Mouse (Mus musculus) midbrain, embryonic 16.5 days (tissue): Measurements from ENCODE around the gene Gtf2a1. TPM values are rescaled to one million over a fixed set of nuclear protein-coding genes. Genes with fewer than 3 reads are reported as not detected.
"Not testable (repeated sequence)": the region's sequence is repeated elsewhere in the genome, so short reads cannot be mapped to it uniquely, and the experiment has no call there.

ENCODE experiments used
- ATAC-seq: fragments of 200-750 bp; cut with Nextera tagmentation; 2 replicates; pipeline ENCODE4 v1.8.0; 2017; ENCODE audit warnings: moderate TSS enrichment
- H3K27ac ChIP-seq: fragments of 300-500 bp; sonication (generic); 2 replicates; pipeline ENCODE4 v1.5.1; 2014; ENCODE audit warnings: mild to moderate bottlenecking, low read length, mixed read lengths
- H3K27me3 ChIP-seq: fragments of 300-500 bp; sonication (generic); 2 replicates; pipeline ENCODE4 v1.6.1; 2014; ENCODE audit warnings: low read depth, low read length, mixed read lengths; ENCODE audit not compliant: control insufficient read depth, insufficient read depth
- H3K36me3 ChIP-seq: fragments of 300-500 bp; sonication (generic); 2 replicates; pipeline ENCODE4 v1.6.1; 2014; ENCODE audit warnings: mild to moderate bottlenecking, low read length, moderate library complexity, mixed read lengths; ENCODE audit not compliant: control insufficient read depth, insufficient read depth
- H3K4me1 ChIP-seq: fragments of 300-500 bp; sonication (generic); 2 replicates; pipeline ENCODE4 v1.6.1; 2014; ENCODE audit warnings: mild to moderate bottlenecking, low read length, mixed read lengths; ENCODE audit not compliant: control insufficient read depth, insufficient read depth
- H3K4me2 ChIP-seq: fragments of 300-500 bp; sonication (generic); 2 replicates; pipeline ENCODE4 v1.6.1; 2014; ENCODE audit warnings: mild to moderate bottlenecking, low read length, mixed read lengths
- H3K4me3 ChIP-seq: fragments of 300-500 bp; sonication (generic); 2 replicates; pipeline ENCODE4 v1.5.1; 2014; ENCODE audit warnings: low read depth, mild to moderate bottlenecking, low read length, moderate library complexity, mixed read lengths
- H3K9ac ChIP-seq: fragments of 300-500 bp; sonication (generic); 2 replicates; pipeline ENCODE4 v1.6.1; 2014; ENCODE audit warnings: low read depth, low read length, mixed read lengths
- H3K9me3 ChIP-seq: fragments of 300-500 bp; sonication (generic); replicated peaks from 2 replicates; pipeline ENCODE4 v1.6.1; 2014; ENCODE audit warnings: mild to moderate bottlenecking, low read length, mixed read lengths; ENCODE audit not compliant: control insufficient read depth, poor library complexity, severe bottlenecking
- whole genome bisulfite sequencing: fragments of 180-500 bp; shearing (Covaris S2); extraction: QIAGEN DNeasy Blood & Tissue Kit; methylation state at CpG from one replicate; pipeline ENCODE4 v1.1.7; 2014; 5-methylcytosine and 5-hydroxymethylcytosine counted together
- polyA plus RNA-seq: library from polyadenylated mRNA; unstranded; fragments of >200 nt; fragmentation: Nextera tagmentation; extraction: Ambion mirVana; gene quantifications from 2 replicates; pipeline ENCODE4 v1.2.1, GENCODE M21; 2015

Gene Gtf2a1
- polyA plus RNA-seq, 1 experiment from 2014 or later = 68.0 TPM

DNA sequence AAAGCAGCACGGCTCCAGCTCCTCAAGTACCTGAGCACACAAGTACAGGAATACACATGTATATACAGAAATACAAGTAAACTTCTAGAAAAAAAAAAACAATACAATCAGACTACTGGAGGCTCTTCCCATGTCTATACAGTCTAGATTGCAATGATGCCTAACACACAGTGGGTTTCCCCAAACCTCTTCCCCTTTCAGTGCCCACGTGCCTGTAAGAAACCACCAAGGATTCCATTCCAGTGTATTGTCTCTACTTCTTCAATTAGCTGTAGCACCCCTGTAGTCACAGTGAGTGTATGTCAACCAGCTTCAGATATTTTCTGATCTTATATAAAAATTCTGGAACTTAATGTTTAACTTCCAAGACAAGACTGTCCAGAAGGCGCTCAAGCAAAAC, 1.8 kb upstream of the Gtf2a1 start:
- Histone ChIP-seq H3K27ac (no peak overlapping the region), H3K4me1 (peaks cover 11% of the 10 kb centered on the region), H3K9ac (no peak overlapping the region), H3K36me3 (no peaks in the 10 kb centered on the region), H3K4me3 (no peak overlapping the region), H3K4me2 (no peak overlapping the region), H3K9me3 (no peaks in the 10 kb centered on the region), H3K27me3 (no peaks in the 10 kb centered on the region)
- ATAC-seq = no peak
- 92% methylated on average over 3 of the region's 3 CpGs for WGBS

DNA sequence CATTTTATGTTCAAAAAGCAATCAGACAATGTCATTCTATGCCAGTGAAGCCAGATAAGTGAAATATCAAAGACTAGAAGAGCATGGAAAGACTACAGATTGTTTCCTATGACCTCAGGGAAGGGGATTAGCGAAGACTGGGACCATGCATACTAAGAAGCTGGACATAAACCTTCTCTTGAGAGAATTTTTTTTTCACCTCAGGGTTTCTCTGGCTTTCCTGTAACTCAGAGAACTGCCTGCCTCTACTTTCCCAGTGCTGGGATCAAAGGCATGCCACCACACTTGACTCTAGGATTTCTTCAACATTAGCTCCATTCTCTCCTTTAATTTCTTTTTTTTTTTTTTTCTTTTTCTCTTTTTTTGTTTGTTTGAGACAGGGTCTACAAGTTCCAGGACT, 904 bp upstream of the Gtf2a1 start:
- WGBS = 27% methylated on average over 1 of the region's 1 CpGs
- Histone ChIP-seq H3K36me3 (no peaks in the 10 kb centered on the region), H3K4me2 (peak overlapping the region; percentile 71), H3K27ac (no peak overlapping the region; the same call in 1 of the 2 replicates), H3K9ac (no peak overlapping the region; the same call in 1 of the 2 replicates), H3K4me3 (no peak overlapping the region), H3K4me1 (peaks cover 15% of the 10 kb centered on the region), H3K27me3 (no peaks in the 10 kb centered on the region), H3K9me3 (no peaks in the 10 kb centered on the region)
- ATAC-seq = no peak

DNA sequence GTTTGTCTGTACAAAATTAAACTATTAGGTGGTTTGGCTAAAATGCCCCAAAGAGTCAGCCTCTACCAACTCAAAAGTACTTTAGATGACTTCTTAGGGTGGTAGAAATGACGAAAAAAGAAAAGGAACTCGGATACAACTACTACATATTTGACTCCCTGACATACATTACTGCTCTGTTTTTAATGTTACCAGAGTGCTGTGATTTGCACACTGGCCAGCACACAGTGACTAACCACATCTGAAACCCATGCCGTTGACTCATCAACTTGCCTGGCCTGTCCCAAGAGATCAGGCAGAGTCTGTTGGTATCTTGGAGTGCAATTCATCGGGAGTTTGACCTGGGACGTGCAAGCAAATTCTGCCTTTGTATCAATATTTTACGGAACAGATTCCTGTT, 429 bp upstream of the Gtf2a1 start:
- Histone ChIP-seq H3K4me1 (peaks cover 15% of the 10 kb centered on the region), H3K9me3 (no peaks in the 10 kb centered on the region), H3K36me3 (no peaks in the 10 kb centered on the region), H3K4me3 (peak overlapping the region; percentile 87), H3K9ac (peak overlapping the region; percentile 83), H3K4me2 (peak overlapping the region; percentile 71), H3K27ac (peak overlapping the region; percentile 100), H3K27me3 (no peaks in the 10 kb centered on the region)
- no peak for ATAC-seq
- WGBS = 17% methylated on average over 6 of the region's 6 CpGs

DNA sequence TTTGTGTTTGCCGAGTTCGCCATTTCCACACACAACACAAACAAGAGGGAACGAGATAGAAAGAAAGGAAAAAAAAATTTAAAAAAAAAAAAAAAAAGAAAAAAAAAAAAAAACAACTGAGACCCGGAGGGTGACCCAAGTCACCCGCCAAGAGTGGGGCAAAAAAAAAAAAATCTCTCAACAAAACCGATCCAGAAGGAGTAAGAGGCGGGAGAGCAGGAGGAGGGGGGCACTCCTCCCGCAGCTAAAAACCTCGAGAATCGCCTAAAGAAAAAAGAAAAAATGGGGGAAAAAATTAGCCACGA, 793 bp downstream of the Gtf2a1 start:
- H3K4me1 ChIP-seq = peaks cover 15% of the 10 kb centered on the region
- H3K27me3 ChIP-seq = no peaks in the 10 kb centered on the region
- H3K4me3 ChIP-seq = peak overlapping the region; percentile 87
- 0% methylated on average over 11 of the region's 11 CpGs for WGBS
- ATAC-seq = no peak
- H3K36me3 ChIP-seq = no peaks in the 10 kb centered on the region
- H3K4me2 ChIP-seq = peak overlapping the region; percentile 21
- H3K9me3 ChIP-seq = no peaks in the 10 kb centered on the region
- H3K9ac ChIP-seq = peak overlapping the region; percentile 99
- H3K27ac ChIP-seq = peak overlapping the region; percentile 100

DNA sequence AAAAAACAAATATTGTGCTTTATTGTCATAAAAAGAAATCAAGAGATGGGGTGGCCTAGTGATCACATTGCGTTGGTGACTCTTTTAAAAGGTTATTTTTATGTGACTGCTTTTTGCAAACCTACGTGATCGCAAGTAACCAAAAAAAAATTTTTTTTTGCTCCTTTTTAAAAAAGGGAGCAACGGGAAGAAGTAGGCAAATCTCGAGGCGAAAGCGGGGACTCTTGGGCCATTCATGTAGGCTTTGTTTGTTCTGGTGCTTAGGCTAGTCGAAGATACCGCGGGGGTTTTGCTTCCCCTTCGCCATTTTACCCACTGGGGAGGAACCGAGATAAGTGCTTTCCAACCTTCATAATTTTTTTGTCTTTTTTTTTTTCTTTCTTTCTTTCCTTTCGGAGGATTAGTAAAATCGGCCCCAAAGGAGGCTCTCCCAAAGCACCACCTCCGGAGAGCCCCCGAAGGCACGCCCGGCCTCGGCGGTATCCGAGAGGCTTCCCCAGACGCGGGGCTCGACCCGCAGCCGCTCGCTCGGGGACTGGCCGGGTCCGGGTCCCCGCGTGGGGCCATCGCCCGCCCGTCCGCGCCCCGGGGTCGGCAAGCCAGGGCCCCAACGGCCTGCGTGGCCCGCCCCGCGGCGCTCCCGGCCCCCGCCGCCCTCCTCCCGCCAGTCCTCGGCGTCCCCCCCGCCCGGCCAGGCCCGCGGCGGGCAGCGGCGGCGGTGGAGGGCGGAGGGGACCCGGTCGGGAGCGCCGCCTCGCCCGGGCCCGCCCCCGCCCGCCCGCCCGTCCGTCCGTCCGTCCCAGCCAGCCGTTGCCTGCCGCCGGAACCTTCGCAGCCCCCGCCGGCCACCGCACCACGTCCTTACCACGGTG, 1.4 kb downstream of the Gtf2a1 start:
- WGBS = under 1% methylated on average over 64 of the region's 83 CpGs
- Histone ChIP-seq H3K4me2 (peak overlapping the region; percentile 76), H3K9me3 (no peaks in the 10 kb centered on the region), H3K4me1 (peaks cover 21% of the 10 kb centered on the region), H3K27me3 (no peaks in the 10 kb centered on the region), H3K27ac (peak overlapping the region; percentile 100), H3K36me3 (no peaks in the 10 kb centered on the region), H3K9ac (peak overlapping the region; percentile 99), H3K4me3 (peak overlapping the region; percentile 87)
- ATAC-seq = peak; percentile 3; the same call in 1 of the 2 replicates

DNA sequence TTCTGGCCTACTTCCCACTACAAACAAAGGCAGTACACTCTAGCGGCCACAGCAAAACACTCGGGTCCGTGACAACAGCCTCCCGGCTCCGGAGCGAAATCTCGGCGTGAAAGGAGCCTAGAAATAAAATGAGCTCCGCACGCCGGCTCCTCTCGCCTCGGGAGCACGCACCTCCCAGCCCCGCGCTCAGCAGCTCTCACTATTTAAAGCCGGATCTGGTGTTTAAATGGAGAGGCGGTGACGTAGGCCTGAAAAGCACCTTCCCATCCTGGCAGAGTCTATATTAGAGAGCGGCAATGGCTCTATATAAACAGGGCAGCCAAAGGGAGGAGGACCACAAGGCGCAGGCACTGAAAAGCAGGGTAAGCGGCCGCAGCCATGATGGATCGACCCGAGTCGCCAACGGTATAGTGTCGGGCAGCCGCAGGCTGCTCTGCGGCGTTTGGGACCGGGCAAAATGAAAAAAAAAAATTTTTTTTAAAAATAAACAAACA, 2.1 kb downstream of the Gtf2a1 start:
- no peaks in the 10 kb centered on the region for H3K27me3 ChIP-seq
- under 1% methylated on average over 32 of the region's 32 CpGs for WGBS

DNA sequence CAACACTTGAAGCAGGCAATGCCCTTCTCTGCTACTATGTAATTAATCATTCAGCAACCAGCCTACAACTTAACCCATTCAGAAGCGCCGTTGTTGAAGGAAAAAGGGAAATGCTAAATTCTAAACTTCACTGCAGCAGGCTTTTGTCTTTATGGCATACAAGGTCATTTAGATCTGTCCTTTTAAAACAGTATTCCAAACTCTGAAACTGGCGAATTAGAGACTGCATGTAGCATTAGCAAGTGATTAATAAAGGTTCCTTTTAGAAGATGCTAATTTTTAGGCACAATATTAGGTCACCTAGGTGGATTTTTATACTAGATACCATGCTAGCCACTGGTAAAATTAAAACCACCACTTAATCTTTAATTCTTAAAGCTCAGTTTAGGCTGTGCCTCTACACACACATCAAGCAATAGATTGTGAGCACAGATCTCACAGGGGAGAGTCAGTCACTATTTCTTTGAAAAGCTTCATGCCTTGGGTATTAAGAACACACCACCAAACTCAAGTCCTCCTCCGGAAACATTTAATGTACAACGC, 2.7 kb downstream of the Gtf2a1 start:
- ATAC-seq = no peak; the same call in 1 of the 2 replicates
- Histone ChIP-seq H3K36me3 (no peaks in the 10 kb centered on the region), H3K9ac (peak overlapping the region; percentile 99), H3K4me1 (peaks cover 34% of the 10 kb centered on the region), H3K4me3 (peak overlapping the region; percentile 87), H3K27me3 (no peaks in the 10 kb centered on the region), H3K27ac (peak overlapping the region; percentile 100), H3K4me2 (peak overlapping the region; percentile 76), H3K9me3 (no peaks in the 10 kb centered on the region)
- 5% methylated on average over 5 of the region's 5 CpGs for WGBS

More for the DNA sequence above, 2.1 kb downstream of the Gtf2a1 start:
- peak overlapping the region; percentile 87 for H3K4me3 ChIP-seq
- no peaks in the 10 kb centered on the region for H3K9me3 ChIP-seq
- peak overlapping the region; percentile 76 for H3K4me2 ChIP-seq
- H3K36me3 ChIP-seq = no peaks in the 10 kb centered on the region
- peak overlapping the region; percentile 100 for H3K27ac ChIP-seq
- peak; percentile 91 for ATAC-seq
- H3K9ac ChIP-seq = peak overlapping the region; percentile 99
- peaks cover 27% of the 10 kb centered on the region for H3K4me1 ChIP-seq

DNA sequence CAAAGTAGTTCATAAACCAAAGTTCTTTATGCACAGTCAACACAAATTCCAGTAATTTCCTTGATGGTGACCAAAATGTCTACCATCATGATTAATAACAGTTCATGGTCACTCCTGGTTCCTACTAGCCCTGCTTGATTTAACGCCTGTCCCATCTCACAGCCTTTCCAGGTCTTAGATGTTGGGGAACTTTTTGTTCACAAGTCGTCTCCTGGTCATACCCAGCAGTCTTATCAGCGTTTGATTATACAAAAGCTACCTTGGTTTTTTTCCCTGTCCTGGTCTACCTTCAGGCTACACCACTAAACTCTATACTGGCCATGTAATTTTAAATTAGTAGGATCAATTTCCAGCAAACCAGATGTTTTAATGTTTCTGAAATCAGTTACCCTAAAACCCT, 3.2 kb downstream of the Gtf2a1 start:
- Histone ChIP-seq H3K4me2 (peak overlapping the region; percentile 76), H3K4me3 (peak overlapping the region; percentile 87), H3K4me1 (peaks cover 34% of the 10 kb centered on the region), H3K27me3 (no peaks in the 10 kb centered on the region), H3K9ac (peak overlapping the region; percentile 99), H3K9me3 (no peaks in the 10 kb centered on the region), H3K27ac (peak overlapping the region; percentile 100), H3K36me3 (no peaks in the 10 kb centered on the region)
- WGBS = 59% methylated on average over 3 of the region's 3 CpGs
- no peak for ATAC-seq

DNA sequence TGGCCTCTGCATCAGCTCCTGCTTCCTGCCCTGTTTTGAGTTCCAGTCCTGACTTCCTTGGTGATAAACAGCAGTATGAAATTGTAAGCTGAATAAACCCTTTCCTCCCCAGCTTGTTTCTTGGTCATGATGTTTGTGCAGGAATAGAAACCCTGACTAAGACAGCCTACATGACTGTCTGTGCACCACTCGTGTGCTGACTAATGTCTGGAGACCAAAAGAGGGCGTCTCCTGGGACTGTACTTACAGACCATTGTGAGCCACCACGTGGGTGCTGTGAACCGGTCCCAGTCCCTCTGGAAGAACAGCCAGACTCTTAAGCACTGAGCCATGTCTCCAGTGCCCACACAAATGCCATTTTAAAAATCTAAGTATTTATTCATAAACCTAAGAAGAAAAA, 4.5 kb downstream of the Gtf2a1 start:
- H3K9ac ChIP-seq, H3K27ac ChIP-seq, H3K27me3 ChIP-seq, H3K4me2 ChIP-seq, H3K4me3 ChIP-seq, ATAC-seq, H3K9me3 ChIP-seq, H3K36me3 ChIP-seq: not testable (repeated sequence)
- 92% methylated on average over 4 of the region's 4 CpGs for WGBS
- peaks cover 30% of the 10 kb centered on the region for H3K4me1 ChIP-seq
